Mouse (Mus musculus) gastrocnemius, postnatal 25 days (tissue): ENCODE results near the gene Cdrt4. TPM values are rescaled to one million over a fixed set of nuclear protein-coding genes. Genes with fewer than 3 reads are reported as not detected.
A peak's percentile ranks its signal among the peaks of the same experiment; 100 is the strongest.

Experiments used
- DNase-seq: peaks from one replicate; pipeline ENCODE4 v3.0.0; 2022
- total RNA-seq, 2 experiments: library from RNA; stranded (reverse); gene quantifications; 1 replicate in 1 of 2; 2 replicates in 1 of 2; pipeline ENCODE4 v1.2.3; 2021

Cdrt4 gene
- total RNA-seq, 2 experiments from 2014 or later: 0.54 TPM; not detected in 1

GRCm38 (mm10) chr11:62940176-62940575, 10.8 kb upstream of the Cdrt4 start:
- DNase-seq: no peak

- DNase-seq: no peak
Measured at GRCm38 (mm10) chr11:62943538-62943937, 7.5 kb upstream of the Cdrt4 start.

- DNase-seq: no peak
Measured at GRCm38 (mm10) chr11:62945514-62945913, 5.5 kb upstream of the Cdrt4 start.

GRCm38 (mm10) chr11:62949548-62949947, 1.4 kb upstream of the Cdrt4 start:
- no peak for DNase-seq

- DNase-seq: peak; percentile 22
Measured at GRCm38 (mm10) chr11:62954766-62955165, 3.8 kb downstream of the Cdrt4 start.

- DNase-seq: no peak
Measured at GRCm38 (mm10) chr11:62955186-62955585, 4.2 kb downstream of the Cdrt4 start.

- no peak for DNase-seq
Measured at GRCm38 (mm10) chr11:62955776-62956175, 4.8 kb downstream of the Cdrt4 start.

GRCm38 (mm10) chr11:62957626-62958180, 6.7 kb downstream of the Cdrt4 start:
- DNase-seq: no peak

GRCm38 (mm10) chr11:62963292-62963691, 12.3 kb downstream of the Cdrt4 start:
- DNase-seq: no peak

GRCm38 (mm10) chr11:62966424-62966764, 15.4 kb downstream of the Cdrt4 start:
- DNase-seq: no peak

- DNase-seq: peak; percentile 74
Measured at GRCm38 (mm10) chr11:62966765-62967633, 16.0 kb downstream of the Cdrt4 start.

GRCm38 (mm10) chr11:62977176-62977575, 26.2 kb downstream of the Cdrt4 start:
- no peak for DNase-seq

GRCm38 (mm10) chr11:62978886-62979285, 27.9 kb downstream of the Cdrt4 start:
- DNase-seq: no peak

GRCm38 (mm10) chr11:62981729-62982128, 30.7 kb downstream of the Cdrt4 start:
- DNase-seq: no peak

- DNase-seq: no peak
Measured at GRCm38 (mm10) chr11:62983793-62984192, 32.8 kb downstream of the Cdrt4 start.

- DNase-seq: no peak
Measured at GRCm38 (mm10) chr11:62984365-62984764, 33.4 kb downstream of the Cdrt4 start.

GRCm38 (mm10) chr11:62985075-62985474, 34.1 kb downstream of the Cdrt4 start:
- no peak for DNase-seq

GRCm38 (mm10) chr11:62986578-62986977, 35.6 kb downstream of the Cdrt4 start:
- no peak for DNase-seq

- no peak for DNase-seq
Measured at GRCm38 (mm10) chr11:62990150-62990685, 39.2 kb downstream of the Cdrt4 start.

- DNase-seq: no peak
Measured at GRCm38 (mm10) chr11:62990811-62991210, 39.8 kb downstream of the Cdrt4 start.

- no peak for DNase-seq
Measured at GRCm38 (mm10) chr11:62992545-62993242, 41.7 kb downstream of the Cdrt4 start.

- no peak for DNase-seq
Measured at GRCm38 (mm10) chr11:62995066-62995754, 44.2 kb downstream of the Cdrt4 start.
